ENCODE assay signal across 8 mouse cellular contexts in the genomic region with DNA sequence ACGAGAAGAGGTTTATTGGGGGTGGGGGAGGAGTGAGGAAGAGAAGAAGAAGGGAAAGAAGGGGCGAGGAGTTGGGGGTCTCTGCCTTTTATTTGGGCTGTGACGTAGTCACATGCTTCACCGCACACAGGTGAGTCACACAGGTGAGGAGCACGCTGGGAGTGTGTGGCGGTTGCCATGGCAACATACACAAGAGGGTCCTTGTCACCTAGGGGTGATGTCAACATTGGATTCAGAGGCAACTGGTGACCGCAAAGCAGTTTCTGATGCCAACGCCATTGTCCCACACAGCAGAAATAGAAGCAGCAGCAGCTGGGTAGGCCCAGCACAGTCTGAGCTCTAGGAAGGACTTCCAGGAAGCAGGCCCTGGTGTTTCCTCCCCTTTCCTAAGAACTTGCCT.
"Had no signal": no experiment of that assay in that cellular context is flagged by ENCODE, and none has a peak within 500 bp of the region (broad histone marks: within the 10 kb centered on the region; RNA-seq: fewer than 3 reads in every experiment).

No protein-coding gene starts in this region.

- H3K27me3 ChIP-seq: intestine, embryonic 15.5 days; kidney, embryonic 15.5 days; limb, embryonic 15.5 days; liver, embryonic 12.5 days had no signal

- ATAC-seq: intestine, embryonic 15.5 days; liver, embryonic 12.5 days had no signal

- H3K4me2 ChIP-seq: intestine, embryonic 15.5 days; kidney, embryonic 15.5 days; limb, embryonic 15.5 days; liver, embryonic 12.5 days had no signal

- H3K36me3 ChIP-seq: intestine, embryonic 15.5 days; kidney, embryonic 15.5 days; limb, embryonic 15.5 days; liver, embryonic 12.5 days had no signal

- DNase-seq: kidney, adult 2 months; kidney, postnatal 14 days; midbrain, embryonic 14.5 days; right cerebral cortex, postnatal 14 days had no signal

- H3K9me3 ChIP-seq: intestine, embryonic 15.5 days; kidney, embryonic 15.5 days; limb, embryonic 15.5 days; liver, embryonic 12.5 days had no signal

- H3K9ac ChIP-seq: intestine, embryonic 15.5 days; kidney, embryonic 15.5 days; limb, embryonic 15.5 days; liver, embryonic 12.5 days had no signal

- H3K4me1 ChIP-seq: intestine, embryonic 15.5 days; liver, embryonic 12.5 days had no signal

- H3K4me3 ChIP-seq: intestine, embryonic 15.5 days; kidney, embryonic 15.5 days; limb, embryonic 15.5 days; liver, embryonic 12.5 days had no signal

- H3K27ac ChIP-seq: intestine, embryonic 15.5 days; kidney, embryonic 15.5 days; limb, embryonic 15.5 days; liver, embryonic 12.5 days had no signal
